Mouse (Mus musculus) E14TG2a.4 (cell line): ENCODE results near the gene 3110040M04Rik.
"Not testable (repeated sequence)": the region's sequence is repeated elsewhere in the genome, so short reads cannot be mapped to it uniquely, and the experiment has no call there.

Source experiments
- H3K27me3 ChIP-seq: 2 replicates; pipeline ENCODE4 v1.6.1; 2014; ENCODE audit warnings: low read length, control low read depth; ENCODE audit not compliant: insufficient read depth
- H3K36me3 ChIP-seq: 2 replicates; pipeline ENCODE4 v1.6.1; 2014; ENCODE audit warnings: low read length, control low read depth; ENCODE audit not compliant: insufficient read depth
- H3K4me1 ChIP-seq: replicated peaks from 2 replicates; pipeline ENCODE4 v1.6.1; 2014; ENCODE audit warnings: low read depth, low read length, control low read depth
- H3K4me3 ChIP-seq: replicated peaks from 2 replicates; pipeline ENCODE4 v1.5.1; 2014; ENCODE audit warnings: mild to moderate bottlenecking, low read length
- H3K9me3 ChIP-seq: 2 replicates; pipeline ENCODE4 v1.6.1; 2014; ENCODE audit warnings: low read length, control low read depth
- CTCF ChIP-seq: conservative IDR thresholded peaks from 2 replicates; pipeline ENCODE4 v1.5.1; 2014; ENCODE audit warnings: low read length
- NANOG ChIP-seq: IDR thresholded peaks from 2 replicates; pipeline ENCODE4 v1.6.1; 2014; ENCODE audit warnings: borderline replicate concordance, low read length, mixed read lengths
- POU5F1 ChIP-seq: IDR thresholded peaks from 2 replicates; pipeline ENCODE4 v1.6.1; 2014; ENCODE audit warnings: low read length, borderline replicate concordance

The 3110040M04Rik gene

GRCm38 (mm10) chr1:151203818-151204217, at the start of gene 3110040M04Rik:
Gene 3110040M04Rik (plus strand): TSS chr1:151204121.
- not testable (repeated sequence) for H3K9me3 ChIP-seq, H3K4me3 ChIP-seq, H3K27me3 ChIP-seq

GRCm38 (mm10) chr1:151154131-151154530, 49.8 kb upstream of the 3110040M04Rik start:
- not testable (repeated sequence) for H3K4me1 ChIP-seq, H3K4me3 ChIP-seq, H3K27me3 ChIP-seq, H3K9me3 ChIP-seq, H3K36me3 ChIP-seq

More at GRCm38 (mm10) chr1:151203818-151204217, at the start of gene 3110040M04Rik:
- H3K4me1 ChIP-seq, H3K36me3 ChIP-seq: not testable (repeated sequence)

- no peaks in the 10 kb centered on the region for H3K9me3 ChIP-seq
- H3K36me3 ChIP-seq, result no peaks in the 10 kb centered on the region
- H3K27me3 ChIP-seq, result no peaks in the 10 kb centered on the region
- H3K4me3 ChIP-seq, result no peak overlapping the region
- no peak for TF ChIP-seq POU5F1
- H3K4me1 ChIP-seq, result no peaks in the 10 kb centered on the region
These were observed 47.8 kb upstream of the 3110040M04Rik start for GRCm38 (mm10) chr1:151156129-151156528.

- Histone ChIP-seq H3K4me1 (no peaks in the 10 kb centered on the region), H3K27me3 (no peaks in the 10 kb centered on the region), H3K9me3 (no peaks in the 10 kb centered on the region), H3K4me3 (no peak overlapping the region), H3K36me3 (no peaks in the 10 kb centered on the region)
- TF ChIP-seq CTCF (no peak), POU5F1 (no peak), NANOG (no peak)
These were observed 46.9 kb upstream of the 3110040M04Rik start for GRCm38 (mm10) chr1:151156777-151157632.

- H3K36me3 ChIP-seq, result no peaks in the 10 kb centered on the region
- TF ChIP-seq CTCF, result no peak
- TF ChIP-seq NANOG, result no peak
- no peak for TF ChIP-seq POU5F1
- H3K27me3 ChIP-seq, result no peaks in the 10 kb centered on the region
- H3K9me3 ChIP-seq, result no peaks in the 10 kb centered on the region
- H3K4me3 ChIP-seq, result no peak overlapping the region
- no peaks in the 10 kb centered on the region for H3K4me1 ChIP-seq
These were observed 45.7 kb upstream of the 3110040M04Rik start for GRCm38 (mm10) chr1:151157963-151158856.

GRCm38 (mm10) chr1:151158857-151159510, 44.9 kb upstream of the 3110040M04Rik start:
- Histone ChIP-seq H3K27me3 (no peaks in the 10 kb centered on the region), H3K4me3 (no peak overlapping the region), H3K36me3 (no peaks in the 10 kb centered on the region), H3K9me3 (no peaks in the 10 kb centered on the region), H3K4me1 (no peaks in the 10 kb centered on the region)
- TF ChIP-seq CTCF (no peak), POU5F1 (no peak), NANOG (no peak)

- no peak overlapping the region for H3K4me3 ChIP-seq
- no peaks in the 10 kb centered on the region for H3K27me3 ChIP-seq
- TF ChIP-seq POU5F1 (no peak), NANOG (no peak), CTCF (no peak)
- H3K36me3 ChIP-seq, result no peaks in the 10 kb centered on the region
- no peaks in the 10 kb centered on the region for H3K9me3 ChIP-seq
- peaks cover 5% of the 10 kb centered on the region; the same call in 1 of the 2 replicates for H3K4me1 ChIP-seq
These were observed 37.9 kb upstream of the 3110040M04Rik start for GRCm38 (mm10) chr1:151166031-151166430.

GRCm38 (mm10) chr1:151167297-151168047, 36.4 kb upstream of the 3110040M04Rik start:
- peaks cover 5% of the 10 kb centered on the region; the same call in 1 of the 2 replicates for H3K4me1 ChIP-seq
- no peaks in the 10 kb centered on the region for H3K27me3 ChIP-seq
- TF ChIP-seq CTCF, result no peak
- no peak for TF ChIP-seq NANOG
- TF ChIP-seq POU5F1, result no peak
- H3K36me3 ChIP-seq, result no peaks in the 10 kb centered on the region
- H3K9me3 ChIP-seq, result no peaks in the 10 kb centered on the region
- no peak overlapping the region for H3K4me3 ChIP-seq
